Mouse (Mus musculus) lung, postnatal 14 days (tissue): ENCODE measurements at regions not wholly inside any gene's neighbourhood (a gene's known extent, or its start where the extent isn't known, plus 50 kb on each side); places are given as distances from the start of the nearest gene placed in this dataset.

Experiments
- DNase-seq: peaks from one replicate; pipeline ENCODE4 v3.0.0; 2021

DNA sequence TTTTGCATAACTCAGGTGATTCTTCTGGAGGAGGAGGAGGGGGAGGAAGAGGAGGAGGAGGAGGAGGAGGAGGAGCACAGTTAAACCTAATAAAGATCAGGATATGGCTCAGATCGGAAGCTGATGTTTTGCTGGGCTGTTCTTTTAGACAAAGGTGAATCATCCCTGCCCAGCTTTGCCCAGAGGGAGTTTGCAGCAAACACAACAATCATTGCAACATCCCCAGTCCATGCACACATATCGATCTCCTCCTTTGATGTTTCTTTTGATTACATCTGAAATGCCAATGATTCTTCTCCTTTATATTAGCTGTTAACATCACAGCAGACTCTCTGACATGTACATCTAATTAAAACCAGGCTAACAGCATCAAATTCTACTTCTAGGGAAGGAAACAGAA, 156.9 kb downstream of the Dad1 start:
- DNase-seq: no peak

DNA sequence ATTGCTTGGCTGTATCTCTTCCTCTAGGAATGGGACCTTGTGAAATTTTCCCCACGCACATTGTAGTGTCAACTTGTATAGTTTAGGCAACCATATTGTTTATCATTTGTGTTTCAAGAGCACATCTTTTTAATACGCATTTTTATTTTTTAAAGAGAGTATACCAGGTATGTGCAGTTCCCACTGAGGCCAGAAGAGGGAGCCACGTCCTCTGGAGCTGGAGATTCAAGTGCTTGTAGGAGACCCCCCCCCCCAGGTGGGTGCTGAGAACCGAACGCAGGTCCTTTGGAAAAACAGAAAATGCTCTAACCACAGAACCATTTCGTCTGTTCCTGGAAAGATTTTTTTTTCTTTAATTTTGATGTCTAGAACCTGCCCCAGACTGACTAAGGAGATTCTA, 161.5 kb downstream of the Dad1 start:
- DNase-seq: no peak

DNA sequence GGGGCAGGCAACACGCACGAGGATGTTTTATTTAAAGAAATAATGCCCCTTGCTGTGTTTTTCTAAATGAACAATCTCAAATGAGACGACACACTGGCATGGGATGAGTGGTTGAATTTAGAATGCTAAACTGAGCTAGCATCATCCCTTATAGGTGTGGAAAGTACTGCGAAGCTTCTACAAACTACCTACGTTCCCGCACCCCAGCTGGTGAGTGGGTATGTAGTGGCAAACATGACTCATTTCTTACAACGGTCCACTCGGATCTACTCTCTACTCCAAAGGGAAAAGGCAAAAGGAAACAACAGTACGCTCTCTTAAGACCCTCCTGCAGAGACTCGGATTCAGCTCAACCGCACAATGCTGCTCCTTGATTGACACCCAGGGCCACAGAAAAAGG, 167.2 kb downstream of the Dad1 start:
- no peak for DNase-seq

DNA sequence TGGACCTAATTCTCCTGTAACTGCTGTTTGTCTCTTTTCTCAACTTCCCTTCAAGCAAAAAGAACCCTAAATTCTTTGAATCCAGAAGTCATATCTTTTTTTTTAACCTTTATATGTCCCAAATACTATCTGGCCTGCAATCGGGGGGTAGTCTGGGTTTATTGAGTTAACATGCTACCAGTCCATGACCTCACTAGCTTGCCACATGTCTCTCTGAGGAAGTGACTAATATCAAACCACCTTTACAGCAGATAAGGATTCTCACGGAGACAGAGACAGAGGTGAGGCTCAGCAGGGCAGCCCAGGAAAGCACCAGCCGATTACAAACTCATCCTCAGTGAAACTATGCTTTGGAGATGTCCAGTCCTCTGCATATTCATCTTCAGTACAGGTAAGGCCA, 179.2 kb downstream of the Dad1 start:
- no peak for DNase-seq

DNA sequence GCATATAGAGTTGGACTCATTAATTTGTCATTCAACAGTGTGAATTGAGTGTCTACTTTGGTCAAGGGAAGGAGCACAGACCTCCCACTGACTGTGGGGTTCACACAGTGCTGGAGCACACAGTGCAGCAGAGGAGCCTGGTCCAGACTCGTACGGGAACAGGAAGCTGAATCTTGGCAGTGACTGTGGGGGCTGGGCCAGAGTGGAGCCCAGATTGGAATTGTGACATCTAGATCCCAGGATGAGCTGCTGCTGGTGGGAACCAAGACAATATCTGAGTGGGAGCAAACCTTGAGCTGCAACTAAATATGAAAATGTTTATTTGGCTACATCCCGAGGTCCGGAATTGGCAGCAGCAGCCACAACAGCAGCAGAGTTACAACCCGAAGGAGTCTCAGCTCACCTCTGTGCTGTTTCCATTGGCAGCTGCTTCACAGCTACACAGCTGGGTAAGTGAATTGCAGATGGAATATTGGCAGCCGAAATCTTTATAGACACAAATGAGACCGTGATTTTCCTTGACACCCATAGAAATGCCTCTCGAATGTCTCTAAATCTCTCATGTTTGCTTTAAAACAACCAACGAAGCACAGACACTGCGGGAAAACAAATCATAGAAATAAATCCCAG, 181.5 kb downstream of the Dad1 start:
- DNase-seq: peak; percentile 9

DNA sequence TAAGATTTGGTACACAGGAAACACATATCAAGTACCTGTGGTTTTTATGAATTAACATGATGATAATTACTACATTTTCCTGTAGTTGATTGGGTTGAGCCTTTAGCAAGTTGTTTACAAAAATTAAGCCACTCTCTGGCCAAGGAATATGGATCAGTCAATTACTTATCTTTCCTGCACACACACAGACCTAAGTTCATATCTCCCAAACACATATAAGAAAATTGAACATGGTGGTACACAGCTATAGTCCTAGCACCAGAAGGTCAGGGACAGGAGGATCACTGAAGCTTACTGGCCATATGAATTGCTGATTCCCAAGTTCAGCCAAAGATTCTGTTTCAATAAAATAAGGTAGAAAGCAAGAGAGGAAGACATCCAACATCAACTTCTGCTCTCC, 183.7 kb downstream of the Dad1 start:
- DNase-seq: no peak

DNA sequence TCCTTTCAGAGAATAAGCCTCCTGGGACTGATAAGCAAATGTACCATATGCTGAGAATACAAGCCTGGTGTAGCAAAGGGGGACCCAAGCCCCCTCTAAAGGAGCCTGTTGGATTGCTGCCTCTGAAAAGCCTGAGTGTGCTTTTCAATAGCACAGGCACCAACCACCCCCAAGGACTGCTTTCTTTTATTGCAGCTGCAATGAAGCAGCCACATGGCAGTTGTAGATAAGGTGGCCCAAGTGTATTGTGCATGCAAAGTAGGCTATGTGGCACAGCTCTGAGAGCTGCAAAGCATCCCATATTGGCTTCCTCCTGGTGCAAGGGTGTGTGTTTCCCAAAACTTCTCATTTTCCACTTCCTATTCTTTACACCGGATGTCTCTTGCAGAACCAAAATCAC, 185.2 kb downstream of the Dad1 start:
- no peak for DNase-seq

DNA sequence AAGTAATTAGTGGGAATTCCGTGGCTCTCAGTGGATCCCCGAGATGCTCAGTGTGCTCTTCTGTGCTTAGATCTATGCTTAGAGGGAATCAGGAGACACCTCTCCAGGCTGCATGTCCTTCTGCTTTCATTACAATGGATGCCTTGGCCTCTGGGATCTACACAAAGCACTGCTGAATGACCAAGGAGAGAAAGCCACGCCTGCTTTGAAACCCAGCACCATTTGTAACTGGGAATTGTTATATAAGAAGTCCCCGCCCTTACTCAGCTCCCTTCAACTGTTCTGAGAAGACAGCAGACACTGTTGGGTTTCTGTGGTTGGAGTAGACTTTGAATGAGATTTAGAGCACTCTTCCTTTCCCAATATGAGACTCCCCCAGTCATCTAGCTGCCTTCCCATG, 188.4 kb downstream of the Dad1 start:
- no peak for DNase-seq

DNA sequence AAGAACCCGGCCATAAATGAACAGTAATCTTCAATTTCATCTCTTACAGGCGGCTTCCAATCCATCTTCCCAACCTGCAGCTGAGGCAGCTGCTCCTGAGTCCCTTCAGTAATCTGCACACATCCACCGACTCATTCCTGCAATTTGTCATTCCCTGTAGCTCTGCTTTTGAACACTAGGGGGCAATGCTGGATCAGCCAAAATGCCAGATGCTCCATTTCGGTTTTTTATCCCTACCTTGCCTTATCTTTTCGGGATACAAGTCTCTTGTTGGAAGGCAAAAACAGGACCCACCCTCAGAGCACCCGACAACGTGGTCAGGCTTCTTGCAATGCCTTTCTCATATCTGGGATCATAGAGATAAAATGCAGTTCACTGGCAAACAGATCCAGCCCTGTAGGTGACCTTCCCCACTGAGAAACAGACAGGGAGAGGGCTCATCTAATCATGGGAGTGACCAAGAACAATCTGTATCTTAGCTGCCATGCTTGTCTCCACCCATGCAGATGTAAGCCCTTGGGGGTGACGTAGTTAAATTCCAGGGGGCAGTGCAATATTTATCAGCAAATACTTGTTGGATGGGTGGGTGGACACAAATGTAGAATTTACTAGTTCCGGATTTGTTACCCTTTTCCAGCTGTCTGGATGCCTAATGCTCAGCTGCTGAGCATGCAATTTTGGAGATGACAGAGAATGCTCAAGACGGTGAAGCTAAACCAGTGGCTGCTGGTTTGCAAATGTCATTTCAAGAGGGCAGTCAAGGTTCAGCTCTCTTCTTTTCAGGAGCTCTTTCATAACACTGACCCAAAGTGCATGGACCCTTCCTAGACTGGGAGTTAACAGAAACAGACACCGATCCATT, 189.1 kb downstream of the Dad1 start:
- DNase-seq: peak; percentile 78

DNA sequence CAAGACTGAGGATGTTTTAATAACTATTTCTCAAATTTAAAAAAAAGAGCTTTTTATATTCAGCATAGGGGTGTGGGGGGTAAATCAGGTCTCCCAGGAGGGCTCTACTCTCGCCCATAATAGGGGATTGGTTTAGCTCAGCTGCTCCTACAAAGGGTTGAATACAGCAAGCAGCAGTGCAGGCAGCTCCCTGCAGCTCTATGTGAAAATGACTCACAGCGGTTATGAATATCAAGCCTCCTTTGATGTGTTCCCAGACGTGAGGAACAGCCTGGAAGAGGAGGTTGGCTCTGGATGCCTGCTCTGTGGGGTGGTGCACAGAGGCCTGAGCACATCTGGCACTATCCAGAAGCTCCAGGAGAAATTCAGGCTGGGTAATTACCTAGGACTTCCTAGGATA, 192.3 kb downstream of the Dad1 start:
- no peak for DNase-seq

DNA sequence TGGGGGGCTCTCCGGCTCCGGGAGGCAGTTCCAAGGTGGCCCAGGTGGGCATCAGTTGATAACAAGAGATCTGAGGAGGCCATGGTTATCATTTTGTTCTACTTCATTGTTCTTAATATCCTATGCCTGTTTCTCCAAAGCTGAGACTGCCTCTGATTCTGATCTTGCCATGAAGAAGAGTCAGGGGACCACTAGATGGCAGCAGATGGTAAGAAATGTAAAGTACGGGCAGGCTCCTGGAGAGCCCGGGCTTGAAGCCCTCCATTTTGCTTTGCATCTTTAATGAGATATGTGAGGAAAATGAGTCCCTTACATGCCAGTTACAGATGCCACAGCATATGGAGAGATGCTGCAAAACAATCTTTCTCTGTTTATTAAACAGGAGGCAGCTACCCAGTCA, 194.1 kb downstream of the Dad1 start:
- peak; percentile 83 for DNase-seq

DNA sequence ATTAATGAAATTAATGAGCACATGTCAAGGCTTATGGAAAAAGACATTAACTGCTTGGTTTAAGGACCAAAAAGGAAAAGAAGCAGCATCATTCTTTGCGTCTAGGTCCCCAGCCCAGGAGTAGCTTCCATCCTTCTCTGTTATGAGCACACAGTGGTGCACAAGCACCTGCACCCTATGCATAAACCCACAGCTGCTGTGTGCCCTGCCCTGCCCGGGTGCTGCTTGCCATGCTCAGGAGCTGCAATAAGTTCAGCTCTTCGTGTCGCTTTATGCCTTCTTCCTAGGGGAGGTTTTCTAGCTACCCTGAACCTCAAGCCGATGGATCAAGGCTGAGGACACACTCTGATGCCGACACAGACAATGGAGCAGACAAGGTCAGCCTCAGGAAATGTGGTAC, 194.8 kb downstream of the Dad1 start:
- no peak for DNase-seq

DNA sequence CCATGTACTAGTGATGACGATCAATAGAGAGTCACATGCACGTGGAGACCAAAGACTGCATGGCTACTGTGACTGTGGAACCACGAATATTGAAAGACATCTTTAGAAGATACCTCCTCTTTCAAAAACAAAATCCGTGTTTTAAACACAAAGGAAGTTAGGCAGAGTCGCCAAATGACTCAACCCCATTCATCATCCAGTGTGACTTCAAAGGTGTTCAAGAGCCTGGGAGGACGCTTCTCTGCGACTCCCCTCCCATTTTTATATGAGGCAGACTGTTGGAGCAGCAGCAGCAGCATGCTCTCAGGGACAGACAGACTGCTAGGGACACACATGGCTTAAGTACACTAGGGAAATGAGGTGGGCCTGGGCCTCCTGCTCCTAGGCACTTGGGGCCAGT, 197.2 kb downstream of the Dad1 start:
- DNase-seq: no peak

DNA sequence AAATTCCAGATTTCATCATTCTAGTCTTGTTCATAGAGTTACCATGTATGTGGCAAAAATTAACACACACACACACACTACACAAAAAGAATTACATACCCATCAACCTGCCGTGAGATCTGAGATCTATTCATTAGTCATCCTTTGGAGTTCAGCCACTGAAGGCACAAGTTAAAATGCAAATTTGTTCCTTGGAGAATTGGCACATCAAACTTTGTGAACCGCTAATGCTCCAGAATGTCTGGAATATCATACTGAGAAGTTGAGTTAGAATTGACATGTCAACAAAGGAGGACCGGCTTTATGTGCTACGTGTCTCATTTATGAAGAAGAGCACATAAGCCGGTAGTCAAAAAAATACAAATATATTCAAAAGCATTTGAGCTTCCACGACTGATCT, 198.5 kb downstream of the Dad1 start:
- no peak for DNase-seq

DNA sequence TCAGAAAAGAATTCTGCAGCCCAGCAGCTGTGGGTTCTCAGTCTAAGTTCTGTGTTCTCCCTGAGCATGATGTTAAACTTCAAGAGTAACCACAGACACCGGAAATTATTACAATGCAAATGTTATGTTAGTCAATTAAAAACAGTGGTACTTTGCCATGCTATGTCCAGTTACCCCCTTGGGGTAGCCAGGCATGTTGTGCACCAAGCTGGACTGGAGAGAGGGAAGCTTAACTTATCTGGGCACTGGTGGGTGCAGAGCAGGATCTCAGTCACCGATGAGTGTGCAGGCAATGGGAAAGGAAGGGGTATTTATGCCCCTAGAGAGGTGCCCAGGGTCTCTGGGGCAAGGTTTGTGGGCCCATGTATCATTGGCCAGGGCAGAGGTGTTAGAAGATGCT, 211.6 kb downstream of the Dad1 start:
- DNase-seq: no peak

DNA sequence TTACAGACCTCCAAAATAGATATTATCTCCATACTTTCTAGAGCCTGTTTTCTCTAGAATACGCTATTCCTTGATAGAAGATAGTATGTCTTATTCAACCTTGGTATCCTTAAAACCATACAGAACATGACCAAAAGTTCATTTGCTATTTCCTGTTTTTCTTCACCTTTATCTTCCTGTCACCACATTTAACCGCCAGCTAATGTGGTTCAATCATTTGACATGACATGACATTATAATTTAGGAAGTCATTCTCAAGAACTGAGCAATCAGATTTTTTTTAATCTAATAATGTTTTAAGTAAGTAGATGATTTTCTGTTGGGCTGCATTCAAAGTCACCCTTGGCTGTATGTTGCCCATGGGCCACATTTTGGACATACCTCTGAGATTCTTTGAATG, 213.3 kb downstream of the Dad1 start:
- no peak for DNase-seq

DNA sequence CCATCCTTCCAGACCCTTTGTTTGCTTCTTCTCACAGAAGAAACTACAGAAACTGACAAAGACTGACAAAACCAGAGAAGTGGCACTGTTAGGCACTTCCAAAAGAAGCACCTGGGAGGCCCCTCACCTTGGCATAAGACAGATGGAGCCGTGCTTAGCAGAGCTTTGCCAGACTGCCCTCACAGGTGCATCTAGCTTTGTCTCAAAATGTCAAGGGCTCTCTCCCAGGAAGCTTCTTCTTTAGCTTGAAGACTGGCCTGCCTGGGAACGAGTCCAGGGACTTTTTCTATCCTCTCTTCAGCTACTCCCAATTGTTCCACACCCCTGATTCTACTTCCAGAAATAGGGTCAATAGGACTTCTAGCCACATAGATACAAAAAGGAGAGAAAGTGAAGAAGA, 219.4 kb downstream of the Dad1 start:
- DNase-seq: no peak

DNA sequence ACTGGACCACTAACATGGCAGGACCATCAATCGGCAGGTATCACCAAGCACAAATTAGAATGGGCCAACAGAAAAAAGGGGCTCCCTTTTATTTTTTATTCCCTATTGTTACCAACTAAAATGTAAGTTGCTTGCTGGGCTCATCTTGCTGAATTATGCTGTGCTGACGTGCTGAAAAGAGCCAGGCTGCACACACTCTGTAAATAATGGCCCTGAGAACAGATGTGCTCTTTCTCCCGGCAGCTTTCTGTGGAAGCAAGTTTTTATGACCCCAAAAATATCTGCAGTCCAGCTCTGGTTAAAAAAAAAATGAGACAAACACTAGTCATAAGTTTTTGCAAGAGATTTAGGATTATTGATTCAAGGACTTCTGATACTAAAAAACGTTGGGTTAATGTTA, 230.4 kb downstream of the Dad1 start:
- peak; percentile 26 for DNase-seq

DNA sequence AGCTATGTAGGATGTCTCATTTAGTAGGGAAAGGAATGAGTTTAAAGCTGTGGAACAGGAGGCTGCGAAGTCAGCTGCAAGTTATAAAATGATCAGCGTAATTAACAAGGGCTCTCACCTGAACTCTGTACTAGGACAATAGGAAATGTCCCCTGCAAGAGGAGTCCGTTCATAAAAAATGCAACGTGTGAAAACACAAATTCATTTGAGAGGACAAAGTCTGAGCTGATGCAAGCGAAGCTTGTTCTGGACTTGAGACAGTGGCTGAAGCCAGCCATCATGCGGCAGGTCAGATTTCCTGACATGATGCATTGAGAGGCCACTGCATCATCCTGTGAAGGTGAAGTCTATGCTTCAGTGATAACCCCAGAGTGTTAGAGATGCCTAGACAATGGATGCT, 232.5 kb downstream of the Dad1 start:
- DNase-seq: no peak

DNA sequence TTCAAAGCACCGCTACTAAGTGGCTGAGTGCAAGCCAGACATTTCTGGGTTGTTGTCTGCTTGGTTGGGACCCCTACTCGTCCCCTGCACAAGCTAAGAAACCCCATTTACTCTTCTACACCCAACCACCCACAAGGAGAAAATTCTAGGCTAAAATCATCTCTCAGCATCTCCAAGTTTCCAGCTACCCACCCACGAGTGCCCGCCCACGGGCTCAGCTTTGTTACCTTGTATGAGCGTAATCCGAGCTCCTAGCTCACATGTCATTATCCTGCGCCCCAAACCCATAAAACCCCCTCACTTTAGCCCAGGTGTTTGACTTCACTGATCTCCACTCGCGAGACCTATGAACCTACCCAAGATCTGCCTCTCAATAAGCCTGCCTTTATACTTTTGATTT, 239.3 kb downstream of the Dad1 start:
- DNase-seq: no peak

DNA sequence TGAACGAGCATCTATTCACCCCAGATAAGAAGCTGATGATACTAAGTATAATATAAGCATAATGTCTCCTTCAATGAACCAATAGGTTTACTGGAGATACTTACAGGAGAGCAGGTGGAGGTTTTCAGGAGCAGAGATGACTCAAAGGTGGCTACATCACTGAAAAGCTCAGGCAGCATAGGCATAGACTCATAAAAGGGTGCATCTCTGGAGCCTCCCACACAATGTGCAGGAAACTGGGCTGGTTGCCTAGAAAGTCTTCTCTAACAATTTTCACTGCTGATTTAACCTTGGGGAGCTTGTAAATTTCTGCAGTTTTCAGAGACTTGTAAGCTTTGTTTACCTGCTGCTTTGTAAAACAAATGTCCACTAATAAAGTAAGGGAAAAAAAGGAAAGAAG, 251.8 kb downstream of the Dad1 start:
- no peak for DNase-seq

DNA sequence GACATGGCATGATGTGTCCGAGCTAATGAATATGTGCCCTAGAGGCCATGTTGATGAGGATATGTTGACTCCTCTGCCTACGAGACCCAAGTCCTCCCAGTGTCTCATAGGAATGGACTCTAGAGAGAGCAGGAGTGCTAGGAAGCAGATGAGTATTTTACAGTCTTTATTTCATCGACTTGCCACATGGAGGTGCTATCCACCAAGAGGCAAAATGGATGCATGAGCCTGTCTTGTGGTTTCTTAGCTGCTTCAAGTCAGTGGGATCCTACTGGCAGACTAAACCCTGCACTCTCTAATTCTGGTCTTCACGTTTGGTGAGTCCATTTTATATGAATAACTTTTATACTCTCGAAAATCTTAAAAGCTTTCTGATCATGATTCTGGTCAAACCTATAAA, 253.4 kb downstream of the Dad1 start:
- DNase-seq: no peak

DNA sequence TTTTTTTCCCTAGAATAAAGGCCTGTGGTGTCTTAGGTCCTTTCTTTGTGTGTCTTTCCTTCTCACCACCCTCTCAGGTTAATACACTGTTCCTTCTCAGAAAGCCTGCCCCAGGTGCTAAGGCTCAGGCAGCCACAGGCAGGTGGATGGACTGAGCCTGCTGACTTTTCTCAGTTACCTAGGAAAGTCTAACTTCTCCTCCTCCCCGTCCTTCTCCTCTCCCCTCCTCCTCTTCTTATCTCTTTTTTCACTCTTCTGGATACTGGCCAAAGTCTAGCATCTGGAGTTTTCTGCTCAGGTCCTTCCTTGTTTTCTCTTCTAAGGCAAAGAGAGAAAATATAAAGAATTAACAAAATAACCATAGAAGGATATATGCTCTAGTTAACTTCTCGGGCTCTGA, 260.5 kb downstream of the Dad1 start:
- DNase-seq: no peak

DNA sequence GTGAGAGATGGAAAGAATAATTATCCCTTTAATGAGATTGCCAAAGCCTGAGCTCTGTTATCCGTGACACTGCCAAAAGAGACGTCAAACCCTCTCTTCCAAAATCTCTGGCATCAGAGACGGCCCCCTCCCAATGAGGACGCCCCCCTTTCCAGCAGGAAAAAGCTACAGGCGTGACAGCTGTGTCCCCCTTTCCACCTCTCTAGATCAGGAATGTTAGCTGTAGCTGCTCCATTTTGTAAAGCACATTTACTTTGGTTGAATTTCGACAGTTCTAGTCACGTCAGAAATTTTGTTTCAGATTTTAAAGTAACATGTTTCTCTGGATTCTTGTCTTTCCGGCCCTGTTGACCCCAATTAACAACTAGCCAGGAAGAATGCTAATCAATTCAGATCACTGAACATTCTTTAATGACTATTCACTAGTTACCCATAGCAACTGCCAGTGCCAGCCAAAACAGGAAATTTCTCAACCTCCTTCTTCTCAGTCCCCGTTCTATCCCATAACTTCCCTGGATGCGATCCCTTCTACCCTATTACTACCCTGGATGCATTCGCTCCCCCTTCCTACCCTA, 261.1 kb downstream of the Dad1 start:
- DNase-seq: no peak

DNA sequence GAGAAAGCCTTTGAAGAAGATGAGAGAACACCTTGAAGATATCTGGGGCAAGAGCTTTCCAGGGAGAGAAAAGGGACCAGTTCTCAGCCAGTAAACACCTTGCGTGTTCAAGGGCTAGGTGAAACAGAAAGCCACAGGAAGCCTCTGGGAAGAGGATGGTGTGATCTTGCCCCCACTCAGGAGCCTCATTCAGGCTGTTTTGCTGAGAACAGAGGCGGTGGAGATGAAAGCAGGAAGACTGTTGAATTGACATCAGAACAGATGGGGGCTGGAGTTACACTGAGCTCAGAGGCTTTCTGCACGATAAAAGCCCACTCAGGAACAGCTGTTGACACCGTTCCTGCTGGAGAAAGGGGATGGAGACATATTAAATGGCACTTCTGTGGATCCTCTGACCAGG, 262.5 kb downstream of the Dad1 start:
- no peak for DNase-seq
